Mouse (Mus musculus): Measurements from ENCODE around the gene Prpsap1.

Prpsap1 gene

GRCm38 (mm10) chr11:116493795-116494252, at the start of gene Prpsap1:
Prpsap1 (minus strand) TSS chr11:116494202.
- DNase-seq, result peak; percentile 34 to 52

GRCm38 (mm10) chr11:116543110-116543509, 49.1 kb upstream of the Prpsap1 start:
- DNase-seq, result peak; percentile 61 to 79

- DNase-seq, result no peak
Observed at GRCm38 (mm10) chr11:116541183-116541582, 47.2 kb upstream of the Prpsap1 start.

- DNase-seq, result no peak
Observed at GRCm38 (mm10) chr11:116538142-116538735, 44.2 kb upstream of the Prpsap1 start.

GRCm38 (mm10) chr11:116537388-116537787, 43.4 kb upstream of the Prpsap1 start:
- DNase-seq, result no peak

- no peak for DNase-seq
Observed at GRCm38 (mm10) chr11:116536685-116537084, 42.7 kb upstream of the Prpsap1 start.

- DNase-seq, result peak; percentile 87
Observed at GRCm38 (mm10) chr11:116534154-116534865, 40.3 kb upstream of the Prpsap1 start.

GRCm38 (mm10) chr11:116533341-116534153, 39.5 kb upstream of the Prpsap1 start:
- peak; percentile 41 to 57 for DNase-seq

GRCm38 (mm10) chr11:116532810-116533338, 38.9 kb upstream of the Prpsap1 start:
- DNase-seq, result peak; percentile 73 to 74

- DNase-seq, result peak; percentile 59 to 65
Observed at GRCm38 (mm10) chr11:116532262-116532809, 38.3 kb upstream of the Prpsap1 start.

- DNase-seq, result peak; percentile 51 to 52
Observed at GRCm38 (mm10) chr11:116531371-116532191, 37.6 kb upstream of the Prpsap1 start.

GRCm38 (mm10) chr11:116530187-116531147, 36.5 kb upstream of the Prpsap1 start, which contains the start of gene Sphk1:
Sphk1 (plus strand) TSS chr11:116530925.
- peak in 1 of 2 experiments; percentile 59 for DNase-seq

GRCm38 (mm10) chr11:116528636-116529320, 34.8 kb upstream of the Prpsap1 start:
- no peak for DNase-seq

GRCm38 (mm10) chr11:116523699-116524189, 29.7 kb upstream of the Prpsap1 start:
- DNase-seq, result peak; percentile 59 to 71

GRCm38 (mm10) chr11:116522886-116523698, 29.1 kb upstream of the Prpsap1 start:
- peak; percentile 74 to 75 for DNase-seq

GRCm38 (mm10) chr11:116522046-116522445, 28.0 kb upstream of the Prpsap1 start:
- no peak for DNase-seq

- no peak for DNase-seq
Observed at GRCm38 (mm10) chr11:116521143-116521542, 27.1 kb upstream of the Prpsap1 start.

- DNase-seq, result no peak
Observed at GRCm38 (mm10) chr11:116518482-116518881, 24.5 kb upstream of the Prpsap1 start.

All from cerebellum, postnatal 14 days (tissue).